Mouse (Mus musculus): Measurements from ENCODE around the gene Chrm4. TPM values are rescaled to one million over a fixed set of nuclear protein-coding genes. Genes with fewer than 3 reads are reported as not detected.

Gene Chrm4
- polyA plus RNA-seq, 1 experiment from 2014 or later = 0.25 TPM

GRCm38 (mm10) chr2:91906141-91906540 is 20.9 kb upstream of the Chrm4 start:
- no peak overlapping the region for H3K27ac ChIP-seq
- no peaks in the 10 kb centered on the region for H3K9me3 ChIP-seq
- H3K36me3 ChIP-seq = peaks cover 10% of the 10 kb centered on the region; the same call in 1 of the 2 replicates
- no peaks in the 10 kb centered on the region for H3K27me3 ChIP-seq (replicated peaks)
- ATAC-seq = no peak
- H3K4me1 ChIP-seq (replicated peaks) = no peaks in the 10 kb centered on the region
- H3K4me3 ChIP-seq (replicated peaks) = no peak overlapping the region
- WGBS = 91% methylated on average over 2 of the region's 2 CpGs
- H3K4me2 ChIP-seq (replicated peaks) = no peak overlapping the region
- no peak overlapping the region for H3K9ac ChIP-seq

- H3K27me3 ChIP-seq (replicated peaks) = no peaks in the 10 kb centered on the region
- WGBS = 62% methylated on average over 3 of the region's 3 CpGs
- H3K36me3 ChIP-seq = peaks cover 25% of the 10 kb centered on the region
- no peaks in the 10 kb centered on the region for H3K4me1 ChIP-seq (replicated peaks)
- no peaks in the 10 kb centered on the region for H3K9me3 ChIP-seq
- ATAC-seq = no peak
- H3K4me2 ChIP-seq (replicated peaks) = no peak overlapping the region
- no peak overlapping the region for H3K27ac ChIP-seq
- H3K9ac ChIP-seq = no peak overlapping the region
- no peak overlapping the region for H3K4me3 ChIP-seq (replicated peaks)
These were observed 14.4 kb upstream of the Chrm4 start for GRCm38 (mm10) chr2:91912616-91913015.

GRCm38 (mm10) chr2:91913328-91914110 is 13.5 kb upstream of the Chrm4 start:
- Histone ChIP-seq H3K9me3 (no peaks in the 10 kb centered on the region), H3K4me1 (replicated peaks) (no peaks in the 10 kb centered on the region), H3K27ac (no peak overlapping the region), H3K4me2 (replicated peaks) (no peak overlapping the region), H3K4me3 (replicated peaks) (no peak overlapping the region), H3K9ac (no peak overlapping the region), H3K27me3 (replicated peaks) (no peaks in the 10 kb centered on the region), H3K36me3 (peaks cover 25% of the 10 kb centered on the region)
- ATAC-seq = no peak
- WGBS = 84% methylated on average over 7 of the region's 7 CpGs

- 83% methylated on average over 7 of the region's 7 CpGs for WGBS
- H3K4me3 ChIP-seq (replicated peaks) = no peak overlapping the region
- H3K27me3 ChIP-seq (replicated peaks) = peaks cover 10% of the 10 kb centered on the region
- H3K27ac ChIP-seq = no peak overlapping the region
- peaks cover 5% of the 10 kb centered on the region for H3K4me1 ChIP-seq (replicated peaks)
- no peak for ATAC-seq
- H3K9ac ChIP-seq = no peak overlapping the region
- peaks cover 19% of the 10 kb centered on the region for H3K36me3 ChIP-seq
- no peaks in the 10 kb centered on the region for H3K9me3 ChIP-seq
- H3K4me2 ChIP-seq (replicated peaks) = no peak overlapping the region
These were observed 10.6 kb upstream of the Chrm4 start for GRCm38 (mm10) chr2:91916346-91916977.

GRCm38 (mm10) chr2:91917096-91917495 is 10.0 kb upstream of the Chrm4 start:
- H3K4me2 ChIP-seq (replicated peaks) = no peak overlapping the region
- no peak for ATAC-seq
- H3K9ac ChIP-seq = no peak overlapping the region
- H3K4me1 ChIP-seq (replicated peaks) = peaks cover 11% of the 10 kb centered on the region
- no peak overlapping the region for H3K4me3 ChIP-seq (replicated peaks)
- no peak overlapping the region for H3K27ac ChIP-seq
- 86% methylated on average over 7 of the region's 7 CpGs for WGBS
- peaks cover 16% of the 10 kb centered on the region for H3K27me3 ChIP-seq (replicated peaks)
- H3K9me3 ChIP-seq = no peaks in the 10 kb centered on the region
- peaks cover 12% of the 10 kb centered on the region for H3K36me3 ChIP-seq

- H3K4me3 ChIP-seq (replicated peaks) = no peak overlapping the region
- WGBS = 57% methylated on average over 4 of the region's 4 CpGs
- no peak overlapping the region for H3K9ac ChIP-seq
- H3K36me3 ChIP-seq = no peaks in the 10 kb centered on the region
- no peak for ATAC-seq
- peaks cover 29% of the 10 kb centered on the region for H3K4me1 ChIP-seq (replicated peaks)
- no peak overlapping the region for H3K4me2 ChIP-seq (replicated peaks)
- H3K27ac ChIP-seq = no peak overlapping the region
- no peaks in the 10 kb centered on the region for H3K9me3 ChIP-seq
- peaks cover 37% of the 10 kb centered on the region for H3K27me3 ChIP-seq (replicated peaks)
These were observed 6.9 kb upstream of the Chrm4 start for GRCm38 (mm10) chr2:91920130-91920529.

GRCm38 (mm10) chr2:91921181-91921789 is 5.8 kb upstream of the Chrm4 start:
- peaks cover 37% of the 10 kb centered on the region for H3K27me3 ChIP-seq (replicated peaks)
- H3K9ac ChIP-seq = no peak overlapping the region
- H3K36me3 ChIP-seq = no peaks in the 10 kb centered on the region
- peaks cover 29% of the 10 kb centered on the region for H3K4me1 ChIP-seq (replicated peaks)
- WGBS = 3% methylated on average over 31 of the region's 31 CpGs
- no peak overlapping the region for H3K27ac ChIP-seq
- peak overlapping the region; percentile 98 for H3K4me2 ChIP-seq (replicated peaks)
- peak; percentile 40; the same call in 1 of the 2 replicates for ATAC-seq
- no peaks in the 10 kb centered on the region for H3K9me3 ChIP-seq
- peak overlapping the region; percentile 54 for H3K4me3 ChIP-seq (replicated peaks)

GRCm38 (mm10) chr2:91921790-91922570 is 5.1 kb upstream of the Chrm4 start:
- Histone ChIP-seq H3K4me2 (replicated peaks) (peak overlapping the region; percentile 98), H3K4me3 (replicated peaks) (peak overlapping the region; percentile 54), H3K27ac (no peak overlapping the region), H3K9me3 (no peaks in the 10 kb centered on the region), H3K4me1 (replicated peaks) (peaks cover 29% of the 10 kb centered on the region), H3K9ac (peak overlapping the region; percentile 28; the same call in 1 of the 2 replicates), H3K36me3 (no peaks in the 10 kb centered on the region), H3K27me3 (replicated peaks) (peaks cover 37% of the 10 kb centered on the region)
- under 1% methylated on average over 64 of the region's 64 CpGs for WGBS
- ATAC-seq = peak; percentile 48

GRCm38 (mm10) chr2:91922586-91923414 is 4.2 kb upstream of the Chrm4 start:
- H3K9ac ChIP-seq = no peak overlapping the region
- WGBS = 3% methylated on average over 37 of the region's 37 CpGs
- H3K27me3 ChIP-seq (replicated peaks) = peaks cover 37% of the 10 kb centered on the region

GRCm38 (mm10) chr2:91923415-91924337 is 3.4 kb upstream of the Chrm4 start:
- H3K36me3 ChIP-seq = no peaks in the 10 kb centered on the region
- H3K27ac ChIP-seq = no peak overlapping the region
- peak; percentile 30; the same call in 1 of the 2 replicates for ATAC-seq
- peak overlapping the region; percentile 54 for H3K4me3 ChIP-seq (replicated peaks)
- H3K9ac ChIP-seq = peak overlapping the region; percentile 10; the same call in 1 of the 2 replicates
- peak overlapping the region; percentile 98 for H3K4me2 ChIP-seq (replicated peaks)
- peaks cover 37% of the 10 kb centered on the region for H3K27me3 ChIP-seq (replicated peaks)
- H3K9me3 ChIP-seq = no peaks in the 10 kb centered on the region
- WGBS = 5% methylated on average over 54 of the region's 54 CpGs
- peaks cover 36% of the 10 kb centered on the region for H3K4me1 ChIP-seq (replicated peaks)

More at GRCm38 (mm10) chr2:91922586-91923414, 4.2 kb upstream of the Chrm4 start:
- ATAC-seq = no peak
- peaks cover 30% of the 10 kb centered on the region for H3K4me1 ChIP-seq (replicated peaks)
- H3K4me3 ChIP-seq (replicated peaks) = peak overlapping the region; percentile 54
- H3K4me2 ChIP-seq (replicated peaks) = peak overlapping the region; percentile 98
- no peaks in the 10 kb centered on the region for H3K36me3 ChIP-seq
- no peak overlapping the region for H3K27ac ChIP-seq
- no peaks in the 10 kb centered on the region for H3K9me3 ChIP-seq
